Mouse (Mus musculus): Measurements from ENCODE around the gene Acrbp.

Acrbp gene

GRCm38 (mm10) chr6:125071170-125071895 is 21.8 kb downstream of the Acrbp start:
- peak; percentile 58 to 68 for DNase-seq

GRCm38 (mm10) chr6:125071896-125072279 is 22.4 kb downstream of the Acrbp start:
- DNase-seq, result peak in 1 of 2 experiments; percentile 31

- no peak for DNase-seq
Observed at GRCm38 (mm10) chr6:125073825-125074224, 24.3 kb downstream of the Acrbp start.

GRCm38 (mm10) chr6:125081394-125081793 is 31.9 kb downstream of the Acrbp start:
- no peak for DNase-seq

GRCm38 (mm10) chr6:125081797-125082560 is 32.5 kb downstream of the Acrbp start:
- no peak for DNase-seq

GRCm38 (mm10) chr6:125082801-125083386 is 33.4 kb downstream of the Acrbp start:
- no peak for DNase-seq

GRCm38 (mm10) chr6:125084424-125084823 is 34.9 kb downstream of the Acrbp start:
- peak in 1 of 2 experiments; percentile 50 for DNase-seq

- DNase-seq, result no peak
Observed at GRCm38 (mm10) chr6:125087937-125088336, 38.4 kb downstream of the Acrbp start.

GRCm38 (mm10) chr6:125088561-125089321 is 39.3 kb downstream of the Acrbp start:
- no peak for DNase-seq

- DNase-seq, result no peak
Observed at GRCm38 (mm10) chr6:125089521-125090321, 40.2 kb downstream of the Acrbp start.

GRCm38 (mm10) chr6:125090341-125091085 is 41.0 kb downstream of the Acrbp start:
- no peak for DNase-seq

GRCm38 (mm10) chr6:125092372-125092771 is 42.9 kb downstream of the Acrbp start:
- no peak for DNase-seq

- DNase-seq, result no peak
Observed at GRCm38 (mm10) chr6:125094843-125095242, 45.4 kb downstream of the Acrbp start.

GRCm38 (mm10) chr6:125095391-125096278 is 46.1 kb downstream of the Acrbp start, which contains the start of gene Chd4:
Gene Chd4, plus strand, starts transcription at chr6:125095981.
- DNase-seq, result peak; percentile 91 to 95

GRCm38 (mm10) chr6:125096279-125096596 is 46.7 kb downstream of the Acrbp start:
- no peak for DNase-seq

GRCm38 (mm10) chr6:125096597-125097345 is 47.3 kb downstream of the Acrbp start:
- DNase-seq, result peak; percentile 57 to 63

GRCm38 (mm10) chr6:125097346-125097689 is 47.8 kb downstream of the Acrbp start:
- DNase-seq, result no peak

- DNase-seq, result no peak
Observed at GRCm38 (mm10) chr6:125097951-125098350, 48.5 kb downstream of the Acrbp start.

GRCm38 (mm10) chr6:125098513-125098912 is 49.0 kb downstream of the Acrbp start:
- DNase-seq, result no peak

Measured in spleen, adult 18-20 months (tissue).